ENCODE assay signal across 28 mouse cellular contexts in genomic region chr4:83122668-83123005, GRCm38 (mm10).
DNase-seq lines count a peak whose midpoint lies in the region; ATAC-seq and TF ChIP-seq lines count a peak whose summit lies in the region.
"Had no signal": no experiment of that assay in that cellular context is flagged by ENCODE, and none has a peak within 500 bp of the region (broad histone marks: within the 10 kb centered on the region; RNA-seq: fewer than 3 reads in every experiment).

No protein-coding gene starts in this region.

- H3K27ac ChIP-seq in limb, embryonic 12.5 days, result peak overlapping the region; percentile 56; the same call in 1 of the 2 replicates
- H3K27ac ChIP-seq in limb, embryonic 10.5 days, result no peak overlapping the region
- H3K27ac ChIP-seq in embryonic facial prominence, embryonic 12.5 days, result peak overlapping the region; percentile 70
- H3K27ac ChIP-seq in stomach, embryonic 16.5 days (ENCODE audit: low read length), result peak overlapping the region; percentile 38; the same call in 1 of the 2 replicates
- H3K27ac ChIP-seq in cerebellum, adult 2 months (ENCODE audit: insufficient read depth, low read length), result no peak overlapping the region
- H3K27ac ChIP-seq: hindbrain, embryonic 12.5 days; hindbrain, postnatal 0 days; intestine, embryonic 15.5 days; kidney, postnatal 0 days; neural tube, embryonic 12.5 days had no signal

- no peaks in the 10 kb centered on the region for H3K36me3 ChIP-seq in limb, embryonic 12.5 days
- no peaks in the 10 kb centered on the region for H3K36me3 ChIP-seq in limb, embryonic 10.5 days
- H3K36me3 ChIP-seq in embryonic facial prominence, embryonic 12.5 days, result no peaks in the 10 kb centered on the region
- H3K36me3 ChIP-seq in stomach, embryonic 16.5 days (ENCODE audit: control insufficient read depth, insufficient read depth, low read length), result no peaks in the 10 kb centered on the region
- H3K36me3 ChIP-seq: hindbrain, embryonic 12.5 days; intestine, embryonic 15.5 days; neural tube, embryonic 12.5 days had no signal

- no peak overlapping the region for H3K9ac ChIP-seq in limb, embryonic 12.5 days (replicated peaks)
- no peak overlapping the region for H3K9ac ChIP-seq in embryonic facial prominence, embryonic 12.5 days
- no peak overlapping the region for H3K9ac ChIP-seq in stomach, embryonic 16.5 days (ENCODE audit: low read length)
- H3K9ac ChIP-seq: hindbrain, embryonic 12.5 days; intestine, embryonic 15.5 days; neural tube, embryonic 12.5 days had no signal

- H3K9me3 ChIP-seq in limb, embryonic 12.5 days, result no peaks in the 10 kb centered on the region
- no peaks in the 10 kb centered on the region for H3K9me3 ChIP-seq in limb, embryonic 10.5 days (replicated peaks)
- no peaks in the 10 kb centered on the region for H3K9me3 ChIP-seq in embryonic facial prominence, embryonic 12.5 days
- no peaks in the 10 kb centered on the region for H3K9me3 ChIP-seq in stomach, embryonic 16.5 days (replicated peaks; ENCODE audit: control insufficient read depth, low read length)
- H3K9me3 ChIP-seq: hindbrain, embryonic 12.5 days; intestine, embryonic 15.5 days; neural tube, embryonic 12.5 days had no signal

- TF ChIP-seq CTCF in cerebellum, adult 2 months (IDR thresholded peaks at IDR 0.05; ENCODE audit: borderline replicate concordance, insufficient read depth, low read depth, low read length), result no peak

- H3K4me2 ChIP-seq in limb, embryonic 12.5 days, result no peak overlapping the region
- no peak overlapping the region for H3K4me2 ChIP-seq in embryonic facial prominence, embryonic 12.5 days (replicated peaks)
- no peak overlapping the region for H3K4me2 ChIP-seq in stomach, embryonic 16.5 days (ENCODE audit: low read depth, low read length)
- H3K4me2 ChIP-seq: hindbrain, embryonic 12.5 days; intestine, embryonic 15.5 days; liver, embryonic 11.5 days; midbrain, embryonic 11.5 days; neural tube, embryonic 12.5 days had no signal

- H3K4me1 ChIP-seq in limb, embryonic 12.5 days (replicated peaks), result 0 out of 2 replicates have a peak, but pooled peaks cover 3% of the 10 kb centered on the region
- H3K4me1 ChIP-seq in limb, embryonic 10.5 days, result no peaks in the 10 kb centered on the region
- H3K4me1 ChIP-seq in embryonic facial prominence, embryonic 12.5 days, result peaks cover 6% of the 10 kb centered on the region
- H3K4me1 ChIP-seq in stomach, embryonic 16.5 days (ENCODE audit: control insufficient read depth, insufficient read depth, low read length), result no peaks in the 10 kb centered on the region
- H3K4me1 ChIP-seq in cerebellum, adult 2 months (ENCODE audit: control insufficient read depth, insufficient read depth, low read length), result no peaks in the 10 kb centered on the region
- H3K4me1 ChIP-seq: hindbrain, embryonic 12.5 days; intestine, embryonic 15.5 days; neural tube, embryonic 12.5 days had no signal

- no peaks in the 10 kb centered on the region for H3K27me3 ChIP-seq in limb, embryonic 12.5 days
- no peaks in the 10 kb centered on the region for H3K27me3 ChIP-seq in limb, embryonic 10.5 days (ENCODE audit: low read depth, poor library complexity, severe bottlenecking)
- H3K27me3 ChIP-seq in embryonic facial prominence, embryonic 12.5 days, result no peaks in the 10 kb centered on the region
- no peaks in the 10 kb centered on the region for H3K27me3 ChIP-seq in stomach, embryonic 16.5 days (ENCODE audit: control insufficient read depth, insufficient read depth, low read length)
- H3K27me3 ChIP-seq in cerebellum, adult 2 months (ENCODE audit: control insufficient read depth, insufficient read depth, low read length), result no peaks in the 10 kb centered on the region
- H3K27me3 ChIP-seq: hindbrain, embryonic 12.5 days; intestine, embryonic 15.5 days; neural tube, embryonic 12.5 days; Patski had no signal

- no peak for TF ChIP-seq POLR2A in cerebellum, adult 2 months (IDR thresholded peaks at IDR 0.05; ENCODE audit: borderline replicate concordance, insufficient read depth, low read length)

- no peak for ATAC-seq in limb, embryonic 12.5 days (ENCODE audit: insufficient number of reproducible peaks, insufficient read depth, low FRiP score, low TSS enrichment, low read depth)
- ATAC-seq in embryonic facial prominence, embryonic 12.5 days (ENCODE audit: insufficient number of reproducible peaks, insufficient read depth, low FRiP score, low TSS enrichment), result peak; percentile 47; the same call in 1 of the 2 replicates
- ATAC-seq in granulocyte monocyte progenitor cell, adult 5-6 weeks (replicated peaks; ENCODE audit: poor library complexity, severe bottlenecking), result peak; percentile 45
- no peak for ATAC-seq in stomach, embryonic 16.5 days (ENCODE audit: insufficient read depth, low FRiP score)
- ATAC-seq: forebrain, embryonic 14.5 days; hindbrain, postnatal 0 days; intestine, embryonic 15.5 days; Patski had no signal

- 67% methylated on average over 8 of the region's 8 CpGs for WGBS in limb, embryonic 12.5 days
- 87% methylated on average over 8 of the region's 8 CpGs for WGBS in limb, embryonic 10.5 days
- 43% methylated on average over 8 of the region's 8 CpGs for WGBS in embryonic facial prominence, embryonic 12.5 days
- WGBS in stomach, embryonic 16.5 days, result 57% methylated on average over 8 of the region's 8 CpGs
- WGBS in cerebellum, adult 2 months, result 86% methylated on average over 8 of the region's 8 CpGs

- no peak overlapping the region for H3K4me3 ChIP-seq in limb, embryonic 12.5 days (replicated peaks)
- H3K4me3 ChIP-seq in limb, embryonic 10.5 days, result no peak overlapping the region
- H3K4me3 ChIP-seq in embryonic facial prominence, embryonic 12.5 days, result no peak overlapping the region
- H3K4me3 ChIP-seq in stomach, embryonic 16.5 days (replicated peaks; ENCODE audit: low read length), result no peak overlapping the region
- H3K4me3 ChIP-seq in cerebellum, adult 2 months (replicated peaks; ENCODE audit: insufficient read depth, low read depth, low read length), result no peak overlapping the region
- H3K4me3 ChIP-seq: hindbrain, embryonic 12.5 days; intestine, embryonic 15.5 days; myocyte; neural tube, embryonic 12.5 days had no signal

- no peak for DNase-seq in limb, embryonic 10.5 days (ENCODE audit: low spot score)
- DNase-seq in kidney, adult 18-20 months, result no peak
- DNase-seq in embryo, embryonic 11 days, result no peak
- DNase-seq in cerebellum, adult 2 months, result no peak
- DNase-seq: adrenal gland, postnatal 14 days; cerebellum, adult 11 months; cerebellum, postnatal 14 days; gastrocnemius, postnatal 36 days; heart, postnatal 36 days; kidney, adult 8-10 months; layer of hippocampus, postnatal 36 days; left cerebral cortex, postnatal 4 days; right cerebral cortex, adult 18-20 months; right cerebral cortex, postnatal 4 days had no signal

Comparison
In these comparisons a context has a peak if more than half of its experiments do, and no peak if none do; other contexts are left out.
1. H3K27ac ChIP-seq: peak in limb, embryonic 12.5 days (single experiment), embryonic facial prominence, embryonic 12.5 days (single experiment) and stomach, embryonic 16.5 days (single experiment); none in limb, embryonic 10.5 days (single experiment) and cerebellum, adult 2 months (single experiment).
2. ATAC-seq: peak in embryonic facial prominence, embryonic 12.5 days (single experiment) and granulocyte monocyte progenitor cell, adult 5-6 weeks (single experiment); none in limb, embryonic 12.5 days (single experiment) and stomach, embryonic 16.5 days (single experiment).